8 mouse cellular contexts compared by ENCODE assay signal in the genomic region with DNA sequence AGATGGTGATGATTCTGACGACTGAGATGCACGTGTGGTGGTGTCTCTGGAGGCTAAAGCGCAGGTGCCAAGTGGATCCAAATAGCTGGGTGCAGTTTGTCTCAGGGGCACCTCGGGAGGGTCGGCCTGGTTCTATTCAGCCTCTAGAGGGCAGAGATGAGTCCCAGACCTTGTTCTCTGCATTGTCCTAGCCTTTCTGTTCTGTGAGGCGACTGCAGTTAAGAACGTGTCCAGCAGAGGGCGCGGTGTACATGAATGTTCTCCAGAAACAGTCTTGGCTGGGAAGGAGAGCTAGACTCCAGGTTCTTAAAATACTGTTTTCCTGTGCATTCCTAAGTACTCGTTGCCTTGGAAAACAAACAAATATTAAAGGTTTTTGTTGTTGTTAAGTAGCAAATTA. TPM values are rescaled to one million over a fixed set of nuclear protein-coding genes. Genes with fewer than 3 reads are reported as not detected.
DNase-seq lines count a peak whose midpoint lies in the region.

No protein-coding gene starts in this region.

- DNase-seq in adrenal gland, adult (ENCODE audit: inconsistent age in 2 of 2, low spot score in 1 of 2) = peak; percentile 55 to 59
- peak; percentile 54 to 86 for DNase-seq in cerebellum, postnatal 25 days
- DNase-seq in frontal cortex, postnatal 36 days (ENCODE audit: low spot score in 2 of 2) = peak; percentile 57 to 90
- DNase-seq in kidney, adult 11 months = peak; percentile 46
- DNase-seq in layer of hippocampus, postnatal 36 days = peak; percentile 53 to 76
- DNase-seq in lung, postnatal 10 days = peak; percentile 79
- DNase-seq in ovary, postnatal 36 days (ENCODE audit: low spot score) = peak; percentile 46
- peak; percentile 53 to 74 for DNase-seq in thymus, postnatal 36 days

RNA-seq across cellular contexts. Expression of gene Fthl17f, which starts 14.9 kb away (rescaled TPM):
- not detected for total RNA-seq in layer of hippocampus, postnatal 36 days (2021)

RNA-seq across cellular contexts. Expression of gene 4930402K13Rik, which starts 26.7 kb away (rescaled TPM):
- total RNA-seq in layer of hippocampus, postnatal 36 days (2021) = not detected

RNA-seq across cellular contexts. Expression of gene Fthl17e, which starts 44.4 kb away (rescaled TPM):
- not detected for total RNA-seq in layer of hippocampus, postnatal 36 days (2021)

Comparison
In these comparisons a context has a peak if more than half of its experiments do, and no peak if none do; other contexts are left out.
1. Peak in every context shown above with its lines: DNase-seq.